Mouse (Mus musculus) hindbrain, embryonic 10.5 days (tissue): ENCODE data around the gene Olfr560. TPM values are rescaled to one million over a fixed set of nuclear protein-coding genes. Genes with fewer than 3 reads are reported as not detected.

ENCODE experiments used
- DNase-seq: peaks from one replicate; pipeline ENCODE4 v3.0.0-alpha.2; 2017; ENCODE audit warnings: low spot score
- H3K27ac ChIP-seq: fragments of 300-500 bp; sonication (generic); 2 replicates; pipeline ENCODE4 v1.5.1; 2016; ENCODE audit warnings: mild to moderate bottlenecking, moderate library complexity
- H3K27me3 ChIP-seq: fragments of 300-500 bp; sonication (generic); 2 replicates; pipeline ENCODE4 v1.6.1; 2016; ENCODE audit warnings: mild to moderate bottlenecking; ENCODE audit not compliant: poor library complexity, insufficient read depth, severe bottlenecking
- H3K36me3 ChIP-seq: fragments of 300-500 bp; sonication (generic); 2 replicates; pipeline ENCODE4 v1.6.1; 2016; ENCODE audit warnings: mild to moderate bottlenecking, moderate library complexity
- H3K4me1 ChIP-seq: fragments of 300-500 bp; sonication (generic); replicated peaks from 2 replicates; pipeline ENCODE4 v1.6.1; 2016; ENCODE audit warnings: mild to moderate bottlenecking
- H3K4me3 ChIP-seq: fragments of 300-500 bp; sonication (generic); 2 replicates; pipeline ENCODE4 v1.5.1; 2016; ENCODE audit warnings: mild to moderate bottlenecking, moderate library complexity
- H3K9me3 ChIP-seq: fragments of 300-500 bp; sonication (generic); 2 replicates; pipeline ENCODE4 v1.6.1; 2016; ENCODE audit warnings: mild to moderate bottlenecking, moderate library complexity
- WGBS: fragments of 180-500 bp; shearing (Covaris S2); methylation state at CpG from one replicate; pipeline ENCODE4 v1.1.7; 2016; 5-methylcytosine and 5-hydroxymethylcytosine counted together
- polyA plus RNA-seq: library from polyadenylated mRNA; unstranded; fragments of >200 nt; fragmentation: Nextera tagmentation; extraction: Ambion mirVana; gene quantifications from 2 replicates; pipeline ENCODE4 v1.2.1, GENCODE M21; 2016

Olfr560 gene
- not detected in 2 replicates for polyA plus RNA-seq

- Histone ChIP-seq H3K4me3 (no peak within 1 kb of the TSS), H3K27ac (no peak within 1 kb of the TSS), H3K27me3 (no peaks in the 10 kb centered on the region), H3K4me1 (no peaks in the 10 kb centered on the region), H3K36me3 (no peaks in the 10 kb centered on the region), H3K9me3 (no peaks in the 10 kb centered on the region)
- no peak for DNase-seq
- 83% methylated on average over 4 of the region's 4 CpGs for WGBS
Measured at GRCm38 (mm10) chr7:102759266-102759665, at the start of gene Olfr560, which contains the start of gene Olfr78. Gene Olfr560, minus strand, starts transcription at chr7:102759366. Gene Olfr78, minus strand, starts transcription at chr7:102759471.

- DNase-seq = no peak
- no peaks in the 10 kb centered on the region for H3K27me3 ChIP-seq
- H3K4me3 ChIP-seq = no peak within 1 kb of the TSS
- H3K27ac ChIP-seq = no peak within 1 kb of the TSS
- H3K9me3 ChIP-seq = no peaks in the 10 kb centered on the region
- H3K4me1 ChIP-seq = no peaks in the 10 kb centered on the region
- no peaks in the 10 kb centered on the region for H3K36me3 ChIP-seq
Measured at GRCm38 (mm10) chr7:102803180-102803579, 44.0 kb upstream of the Olfr560 start, which contains the start of gene Olfr564. Gene Olfr564, plus strand, starts transcription at chr7:102803480.

GRCm38 (mm10) chr7:102770921-102771320 is 11.8 kb upstream of the Olfr560 start, which contains the start of gene Olfr561:
Gene Olfr561, plus strand, starts transcription at chr7:102771221.
- DNase-seq = no peak
- H3K36me3 ChIP-seq = no peaks in the 10 kb centered on the region
- no peak within 1 kb of the TSS for H3K27ac ChIP-seq
- H3K4me3 ChIP-seq = no peak within 1 kb of the TSS
- 82% methylated on average over 2 of the region's 2 CpGs for WGBS
- H3K27me3 ChIP-seq = no peaks in the 10 kb centered on the region
- no peaks in the 10 kb centered on the region for H3K4me1 ChIP-seq
- H3K9me3 ChIP-seq = no peaks in the 10 kb centered on the region

GRCm38 (mm10) chr7:102752086-102752485 is 7.1 kb downstream of the Olfr560 start:
- Histone ChIP-seq H3K36me3 (no peaks in the 10 kb centered on the region), H3K4me3 (no peak overlapping the region), H3K4me1 (no peaks in the 10 kb centered on the region), H3K27me3 (no peaks in the 10 kb centered on the region), H3K27ac (no peak overlapping the region), H3K9me3 (no peaks in the 10 kb centered on the region)
- WGBS = 21% methylated on average over 1 of the region's 1 CpGs
- DNase-seq = no peak

GRCm38 (mm10) chr7:102737705-102738104 is 21.5 kb downstream of the Olfr560 start:
- no peaks in the 10 kb centered on the region; the same call in 1 of the 2 replicates for H3K4me1 ChIP-seq
- H3K27ac ChIP-seq = no peak overlapping the region
- no peaks in the 10 kb centered on the region for H3K27me3 ChIP-seq
- H3K36me3 ChIP-seq = no peaks in the 10 kb centered on the region
- DNase-seq = no peak
- H3K4me3 ChIP-seq = no peak overlapping the region
- H3K9me3 ChIP-seq = no peaks in the 10 kb centered on the region
- 61% methylated on average over 2 of the region's 2 CpGs for WGBS

- Histone ChIP-seq H3K27ac (no peak overlapping the region), H3K4me3 (no peak overlapping the region)
- WGBS = 57% methylated on average over 1 of the region's 1 CpGs
Measured at GRCm38 (mm10) chr7:102733793-102734192, 25.4 kb downstream of the Olfr560 start.

GRCm38 (mm10) chr7:102727391-102727790 is 31.8 kb downstream of the Olfr560 start, which contains the start of gene Olfr559:
Gene Olfr559, minus strand, starts transcription at chr7:102727491.
- no peaks in the 10 kb centered on the region for H3K36me3 ChIP-seq
- H3K4me3 ChIP-seq = no peak within 1 kb of the TSS
- no peaks in the 10 kb centered on the region for H3K4me1 ChIP-seq
- no peak within 1 kb of the TSS for H3K27ac ChIP-seq
- DNase-seq = no peak
- no peaks in the 10 kb centered on the region for H3K27me3 ChIP-seq
- H3K9me3 ChIP-seq = no peaks in the 10 kb centered on the region

More at GRCm38 (mm10) chr7:102733793-102734192, 25.4 kb downstream of the Olfr560 start:
- H3K36me3 ChIP-seq = no peaks in the 10 kb centered on the region
- H3K9me3 ChIP-seq = no peaks in the 10 kb centered on the region
- H3K27me3 ChIP-seq = no peaks in the 10 kb centered on the region
- no peaks in the 10 kb centered on the region for H3K4me1 ChIP-seq
- DNase-seq = no peak

- WGBS = 55% methylated on average over 1 of the region's 1 CpGs
- Histone ChIP-seq H3K27me3 (no peaks in the 10 kb centered on the region), H3K9me3 (no peaks in the 10 kb centered on the region), H3K27ac (no peak within 1 kb of the TSS), H3K4me1 (no peaks in the 10 kb centered on the region), H3K4me3 (no peak within 1 kb of the TSS), H3K36me3 (no peaks in the 10 kb centered on the region)
- no peak for DNase-seq
Measured at GRCm38 (mm10) chr7:102718970-102719369, 40.2 kb downstream of the Olfr560 start, which contains the start of gene Olfr33. Gene Olfr33, minus strand, starts transcription at chr7:102719070.

- Histone ChIP-seq H3K36me3 (no peaks in the 10 kb centered on the region), H3K27me3 (no peaks in the 10 kb centered on the region), H3K27ac (no peak within 1 kb of the TSS), H3K9me3 (no peaks in the 10 kb centered on the region), H3K4me3 (no peak within 1 kb of the TSS), H3K4me1 (no peaks in the 10 kb centered on the region)
- DNase-seq = no peak
Measured at GRCm38 (mm10) chr7:102701915-102702314, 57.3 kb downstream of the Olfr560 start, which contains the start of gene Olfr558. Gene Olfr558, plus strand, starts transcription at chr7:102702215.

Other genes with a start within 250 kb of the Olfr560 start
- gene Olfr547, start 224.6 kb downstream of the Olfr560 start, polyA plus RNA-seq = not detected in 2 replicates
- gene Olfr548-ps1, start 218.5 kb downstream of the Olfr560 start, polyA plus RNA-seq = not detected in 2 replicates
- gene Olfr549, start 209.5 kb downstream of the Olfr560 start, polyA plus RNA-seq = not detected in 2 replicates
- 0.37 and 0.42 TPM in 2 replicates for gene Trim21, start 193.9 kb downstream of the Olfr560 start, polyA plus RNA-seq
- gene Olfr550, start 187.9 kb downstream of the Olfr560 start, polyA plus RNA-seq = not detected in 2 replicates
- not detected in 2 replicates for gene Olfr551, start 167.5 kb downstream of the Olfr560 start, polyA plus RNA-seq
- gene Olfr552, start 161.6 kb downstream of the Olfr560 start, polyA plus RNA-seq = not detected in 2 replicates
- not detected in 2 replicates for gene Olfr553, start 141.1 kb downstream of the Olfr560 start, polyA plus RNA-seq
- gene Olfr554, start 120.9 kb downstream of the Olfr560 start, polyA plus RNA-seq = not detected in 2 replicates
- gene Olfr555, start 100.5 kb downstream of the Olfr560 start, polyA plus RNA-seq = not detected in 2 replicates
- gene Olfr556, start 94.5 kb downstream of the Olfr560 start, polyA plus RNA-seq = not detected in 2 replicates
- 9.6 and 9.9 TPM in 2 replicates for gene Trim68, start 72.0 kb downstream of the Olfr560 start, polyA plus RNA-seq
- gene Olfr557, start 63.5 kb downstream of the Olfr560 start, polyA plus RNA-seq = not detected in 2 replicates
- 0.06 and 0.10 TPM in 2 replicates for gene Olfr558, start 57.2 kb downstream of the Olfr560 start, polyA plus RNA-seq
- not detected in 2 replicates for gene Olfr33, start 40.3 kb downstream of the Olfr560 start, polyA plus RNA-seq
- gene Olfr559, start 31.9 kb downstream of the Olfr560 start, polyA plus RNA-seq = not detected in 2 replicates
- gene Olfr78, start 105 bp upstream of the Olfr560 start, polyA plus RNA-seq = 0.07 TPM in 1 of 2 replicates, not detected in the other
- 0.24 TPM in 1 of 2 replicates, not detected in the other for gene Olfr561, start 11.9 kb upstream of the Olfr560 start, polyA plus RNA-seq
- gene Olfr564, start 44.1 kb upstream of the Olfr560 start, polyA plus RNA-seq = not detected in 2 replicates
- gene Olfr566, start 99.4 kb upstream of the Olfr560 start, polyA plus RNA-seq = not detected in 2 replicates
- gene Olfr568, start 117.8 kb upstream of the Olfr560 start, polyA plus RNA-seq = not detected in 2 replicates
- not detected in 2 replicates for gene Olfr569, start 131.5 kb upstream of the Olfr560 start, polyA plus RNA-seq
- gene Olfr570, start 135.2 kb upstream of the Olfr560 start, polyA plus RNA-seq = not detected in 2 replicates
- gene Olfr571, start 158.2 kb upstream of the Olfr560 start, polyA plus RNA-seq = 0.03 TPM in 1 of 2 replicates, not detected in the other
- not detected in 2 replicates for gene Olfr572, start 165.0 kb upstream of the Olfr560 start, polyA plus RNA-seq
- gene Olfr573-ps1, start 183.2 kb upstream of the Olfr560 start, polyA plus RNA-seq = not detected in 2 replicates
- gene Olfr574, start 189.1 kb upstream of the Olfr560 start, polyA plus RNA-seq = not detected in 2 replicates
- not detected in 2 replicates for gene Olfr575, start 199.4 kb upstream of the Olfr560 start, polyA plus RNA-seq
- gene Olfr576, start 203.3 kb upstream of the Olfr560 start, polyA plus RNA-seq = not detected in 2 replicates
- not detected in 2 replicates for gene Olfr577, start 216.6 kb upstream of the Olfr560 start, polyA plus RNA-seq
- gene Olfr578, start 230.0 kb upstream of the Olfr560 start, polyA plus RNA-seq = not detected in 2 replicates